Mouse (Mus musculus): ENCODE measurements around the gene Sez6l. TPM values are rescaled to one million over a fixed set of nuclear protein-coding genes. Genes with fewer than 3 reads are reported as not detected.

The Sez6l gene
- polyA plus RNA-seq, 1 experiment from 2014 or later, result 0.01 TPM

- ATAC-seq (ENCODE audit: low read depth), result no peak
- Histone ChIP-seq H3K36me3 (ENCODE audit: control insufficient read depth, insufficient read depth) (no peaks in the 10 kb centered on the region), H3K4me3 (ENCODE audit: low read depth, low read length) (no peak overlapping the region), H3K9me3 (replicated peaks; ENCODE audit: control insufficient read depth, low read length) (no peaks in the 10 kb centered on the region), H3K27ac (ENCODE audit: low read length) (no peak overlapping the region), H3K4me1 (ENCODE audit: control insufficient read depth, low read depth, low read length) (no peaks in the 10 kb centered on the region; the same call in 1 of the 2 replicates), H3K4me2 (ENCODE audit: low read depth, low read length) (no peak overlapping the region), H3K27me3 (ENCODE audit: control insufficient read depth, insufficient read depth, low read depth, low read length) (peaks cover 27% of the 10 kb centered on the region), H3K9ac (ENCODE audit: low read depth, low read length) (no peak overlapping the region)
- 65% methylated on average over 9 of the region's 9 CpGs for WGBS (ENCODE audit: insufficient replicate concordance)
Measured at GRCm38 (mm10) chr5:112389352-112389751, 187.6 kb downstream of the Sez6l start.

- 49% methylated on average over 2 of the region's 2 CpGs for WGBS (ENCODE audit: insufficient replicate concordance)
- H3K27me3 ChIP-seq (ENCODE audit: control insufficient read depth, insufficient read depth, low read depth, low read length), result no peaks in the 10 kb centered on the region; the same call in 1 of the 2 replicates
- no peak overlapping the region for H3K27ac ChIP-seq (ENCODE audit: low read length)
- no peak overlapping the region for H3K9ac ChIP-seq (ENCODE audit: low read depth, low read length)
- H3K9me3 ChIP-seq (replicated peaks; ENCODE audit: control insufficient read depth, low read length), result no peaks in the 10 kb centered on the region
- no peak overlapping the region for H3K4me3 ChIP-seq (ENCODE audit: low read depth, low read length)
- no peaks in the 10 kb centered on the region; the same call in 1 of the 2 replicates for H3K4me1 ChIP-seq (ENCODE audit: control insufficient read depth, low read depth, low read length)
- peak; percentile 81 for ATAC-seq (ENCODE audit: low read depth)
- no peaks in the 10 kb centered on the region for H3K36me3 ChIP-seq (ENCODE audit: control insufficient read depth, insufficient read depth)
- H3K4me2 ChIP-seq (ENCODE audit: low read depth, low read length), result no peak overlapping the region
Measured at GRCm38 (mm10) chr5:112385973-112386372, 191.0 kb downstream of the Sez6l start.

- H3K27ac ChIP-seq (ENCODE audit: low read length), result no peak overlapping the region
- H3K9me3 ChIP-seq (replicated peaks; ENCODE audit: control insufficient read depth, low read length), result no peaks in the 10 kb centered on the region
- no peak for ATAC-seq (ENCODE audit: low read depth)
- H3K4me3 ChIP-seq (ENCODE audit: low read depth, low read length), result no peak overlapping the region
- WGBS (ENCODE audit: insufficient replicate concordance), result 21% methylated on average over 13 of the region's 13 CpGs
- no peak overlapping the region for H3K9ac ChIP-seq (ENCODE audit: low read depth, low read length)
- no peaks in the 10 kb centered on the region for H3K36me3 ChIP-seq (ENCODE audit: control insufficient read depth, insufficient read depth)
- H3K27me3 ChIP-seq (ENCODE audit: control insufficient read depth, insufficient read depth, low read depth, low read length), result no peaks in the 10 kb centered on the region
- H3K4me2 ChIP-seq (ENCODE audit: low read depth, low read length), result no peak overlapping the region
- no peaks in the 10 kb centered on the region; the same call in 1 of the 2 replicates for H3K4me1 ChIP-seq (ENCODE audit: control insufficient read depth, low read depth, low read length)
Measured at GRCm38 (mm10) chr5:112384805-112385472, 192.0 kb downstream of the Sez6l start.

GRCm38 (mm10) chr5:112382641-112383330 lies 194.2 kb downstream of the Sez6l start:
- Histone ChIP-seq H3K9me3 (replicated peaks; ENCODE audit: control insufficient read depth, low read length) (no peaks in the 10 kb centered on the region), H3K9ac (ENCODE audit: low read depth, low read length) (no peak overlapping the region), H3K36me3 (ENCODE audit: control insufficient read depth, insufficient read depth) (no peaks in the 10 kb centered on the region), H3K27me3 (ENCODE audit: control insufficient read depth, insufficient read depth, low read depth, low read length) (no peaks in the 10 kb centered on the region), H3K4me2 (ENCODE audit: low read depth, low read length) (no peak overlapping the region), H3K27ac (ENCODE audit: low read length) (no peak overlapping the region), H3K4me3 (ENCODE audit: low read depth, low read length) (no peak overlapping the region), H3K4me1 (ENCODE audit: control insufficient read depth, low read depth, low read length) (no peaks in the 10 kb centered on the region; the same call in 1 of the 2 replicates)
- ATAC-seq (ENCODE audit: low read depth), result no peak
- 61% methylated on average over 16 of the region's 17 CpGs for WGBS (ENCODE audit: insufficient replicate concordance)

GRCm38 (mm10) chr5:112382042-112382441 lies 194.9 kb downstream of the Sez6l start:
- no peak overlapping the region for H3K9ac ChIP-seq (ENCODE audit: low read depth, low read length)
- no peaks in the 10 kb centered on the region for H3K36me3 ChIP-seq (ENCODE audit: control insufficient read depth, insufficient read depth)
- 79% methylated on average over 9 of the region's 9 CpGs for whole genome bisulfite sequencing (ENCODE audit: insufficient replicate concordance)
- no peak overlapping the region for H3K4me3 ChIP-seq (ENCODE audit: low read depth, low read length)
- H3K27me3 ChIP-seq (ENCODE audit: control insufficient read depth, insufficient read depth, low read depth, low read length), result no peaks in the 10 kb centered on the region
- ATAC-seq (ENCODE audit: low read depth), result no peak
- H3K4me1 ChIP-seq (ENCODE audit: control insufficient read depth, low read depth, low read length), result no peaks in the 10 kb centered on the region; the same call in 1 of the 2 replicates
- no peaks in the 10 kb centered on the region for H3K9me3 ChIP-seq (replicated peaks; ENCODE audit: control insufficient read depth, low read length)
- H3K4me2 ChIP-seq (ENCODE audit: low read depth, low read length), result no peak overlapping the region
- H3K27ac ChIP-seq (ENCODE audit: low read length), result no peak overlapping the region

GRCm38 (mm10) chr5:112381154-112381553 lies 195.8 kb downstream of the Sez6l start:
- H3K4me3 ChIP-seq (ENCODE audit: low read depth, low read length), result no peak overlapping the region
- ATAC-seq (ENCODE audit: low read depth), result no peak
- WGBS (ENCODE audit: insufficient replicate concordance), result 59% methylated on average over 11 of the region's 11 CpGs

GRCm38 (mm10) chr5:112378716-112379115 lies 198.3 kb downstream of the Sez6l start:
- no peaks in the 10 kb centered on the region for H3K4me1 ChIP-seq (ENCODE audit: control insufficient read depth, low read depth, low read length)
- H3K9me3 ChIP-seq (replicated peaks; ENCODE audit: control insufficient read depth, low read length), result no peaks in the 10 kb centered on the region
- WGBS (ENCODE audit: insufficient replicate concordance), result 73% methylated on average over 6 of the region's 6 CpGs
- H3K9ac ChIP-seq (ENCODE audit: low read depth, low read length), result no peak overlapping the region
- no peaks in the 10 kb centered on the region for H3K36me3 ChIP-seq (ENCODE audit: control insufficient read depth, insufficient read depth)
- H3K4me2 ChIP-seq (ENCODE audit: low read depth, low read length), result no peak overlapping the region
- no peak overlapping the region for H3K27ac ChIP-seq (ENCODE audit: low read length)
- ATAC-seq (ENCODE audit: low read depth), result no peak
- H3K27me3 ChIP-seq (ENCODE audit: control insufficient read depth, insufficient read depth, low read depth, low read length), result no peaks in the 10 kb centered on the region
- no peak overlapping the region for H3K4me3 ChIP-seq (ENCODE audit: low read depth, low read length)

More at GRCm38 (mm10) chr5:112381154-112381553, 195.8 kb downstream of the Sez6l start:
- Histone ChIP-seq H3K36me3 (ENCODE audit: control insufficient read depth, insufficient read depth) (no peaks in the 10 kb centered on the region), H3K4me2 (ENCODE audit: low read depth, low read length) (no peak overlapping the region), H3K9ac (ENCODE audit: low read depth, low read length) (no peak overlapping the region), H3K4me1 (ENCODE audit: control insufficient read depth, low read depth, low read length) (no peaks in the 10 kb centered on the region; the same call in 1 of the 2 replicates), H3K27me3 (ENCODE audit: control insufficient read depth, insufficient read depth, low read depth, low read length) (no peaks in the 10 kb centered on the region), H3K9me3 (replicated peaks; ENCODE audit: control insufficient read depth, low read length) (no peaks in the 10 kb centered on the region), H3K27ac (ENCODE audit: low read length) (no peak overlapping the region)

GRCm38 (mm10) chr5:112377380-112377779 lies 199.6 kb downstream of the Sez6l start:
- no peaks in the 10 kb centered on the region for H3K27me3 ChIP-seq (ENCODE audit: control insufficient read depth, insufficient read depth, low read depth, low read length)
- no peaks in the 10 kb centered on the region for H3K4me1 ChIP-seq (ENCODE audit: control insufficient read depth, low read depth, low read length)
- 75% methylated on average over 1 of the region's 1 CpGs for WGBS (ENCODE audit: insufficient replicate concordance)
- H3K4me2 ChIP-seq (ENCODE audit: low read depth, low read length), result no peak overlapping the region
- no peak for ATAC-seq (ENCODE audit: low read depth)
- no peaks in the 10 kb centered on the region for H3K36me3 ChIP-seq (ENCODE audit: control insufficient read depth, insufficient read depth)
- no peaks in the 10 kb centered on the region for H3K9me3 ChIP-seq (replicated peaks; ENCODE audit: control insufficient read depth, low read length)
- no peak overlapping the region for H3K27ac ChIP-seq (ENCODE audit: low read length)
- H3K4me3 ChIP-seq (ENCODE audit: low read depth, low read length), result no peak overlapping the region
- H3K9ac ChIP-seq (ENCODE audit: low read depth, low read length), result no peak overlapping the region

GRCm38 (mm10) chr5:112376111-112376510 lies 200.9 kb downstream of the Sez6l start:
- H3K27me3 ChIP-seq (ENCODE audit: control insufficient read depth, insufficient read depth, low read depth, low read length), result no peaks in the 10 kb centered on the region
- ATAC-seq (ENCODE audit: low read depth), result no peak
- no peaks in the 10 kb centered on the region for H3K9me3 ChIP-seq (replicated peaks; ENCODE audit: control insufficient read depth, low read length)
- H3K4me3 ChIP-seq (ENCODE audit: low read depth, low read length), result no peak overlapping the region
- H3K9ac ChIP-seq (ENCODE audit: low read depth, low read length), result no peak overlapping the region
- H3K27ac ChIP-seq (ENCODE audit: low read length), result no peak overlapping the region
- H3K4me2 ChIP-seq (ENCODE audit: low read depth, low read length), result no peak overlapping the region
- no peaks in the 10 kb centered on the region for H3K36me3 ChIP-seq (ENCODE audit: control insufficient read depth, insufficient read depth)
- 60% methylated on average over 4 of the region's 4 CpGs for WGBS (ENCODE audit: insufficient replicate concordance)
- no peaks in the 10 kb centered on the region for H3K4me1 ChIP-seq (ENCODE audit: control insufficient read depth, low read depth, low read length)
